Mouse (Mus musculus): ENCODE measurements around the gene Pde5a. TPM values are rescaled to one million over a fixed set of nuclear protein-coding genes. Genes with fewer than 3 reads are reported as not detected.
A peak's percentile ranks its signal among the peaks of the same experiment; 100 is the strongest.

Pde5a gene
- polyA plus RNA-seq, 1 experiment from 2014 or later, result 3.5 TPM

GRCm38 (mm10) chr3:122828270-122829058 is 99.7 kb downstream of the Pde5a start:
- no peaks in the 10 kb centered on the region for H3K9me3 ChIP-seq (ENCODE audit: low read length)
- 75% methylated on average over 11 of the region's 11 CpGs for WGBS
- ATAC-seq (ENCODE audit: low FRiP score, low TSS enrichment), result no peak

DNA sequence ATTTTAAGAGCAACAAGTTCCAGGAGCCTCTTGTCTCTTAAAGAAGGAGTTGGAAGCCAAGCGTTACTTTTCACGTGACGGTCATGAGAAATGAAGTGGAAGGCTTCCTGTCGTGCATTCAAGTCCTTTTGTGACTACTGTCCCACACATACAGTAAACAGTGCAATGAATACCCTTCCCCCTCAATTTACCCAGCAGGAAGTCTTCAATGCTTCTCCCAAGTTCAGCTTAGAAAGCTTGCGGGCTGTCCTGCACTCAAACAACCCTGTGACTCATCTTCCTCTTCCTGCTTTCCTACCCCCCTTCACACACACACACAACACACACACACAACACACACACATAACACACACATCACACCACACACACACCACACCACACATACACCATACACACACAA is 105.8 kb downstream of the Pde5a start:
- H3K9me3 ChIP-seq (ENCODE audit: low read length), result no peaks in the 10 kb centered on the region
- no peaks in the 10 kb centered on the region for H3K4me1 ChIP-seq (ENCODE audit: insufficient read depth, low read length)
- H3K27ac ChIP-seq (ENCODE audit: low read length), result no peak overlapping the region
- 63% methylated on average over 5 of the region's 5 CpGs for WGBS
- no peak overlapping the region for H3K9ac ChIP-seq (replicated peaks; ENCODE audit: low read length)
- H3K27me3 ChIP-seq (ENCODE audit: insufficient read depth, low read length), result no peaks in the 10 kb centered on the region
- no peak overlapping the region for H3K4me2 ChIP-seq (replicated peaks; ENCODE audit: low read depth, low read length)
- no peak for ATAC-seq (ENCODE audit: low FRiP score, low TSS enrichment)
- 0 out of 2 replicates have a peak, but pooled peaks cover 3% of the 10 kb centered on the region for H3K36me3 ChIP-seq (ENCODE audit: insufficient read depth, low read length)
- no peak overlapping the region for H3K4me3 ChIP-seq (ENCODE audit: low read length)

More at GRCm38 (mm10) chr3:122828270-122829058, 99.7 kb downstream of the Pde5a start:
- H3K4me1 ChIP-seq (ENCODE audit: insufficient read depth, low read length), result no peaks in the 10 kb centered on the region
- H3K4me2 ChIP-seq (replicated peaks; ENCODE audit: low read depth, low read length), result no peak overlapping the region
- H3K36me3 ChIP-seq (ENCODE audit: insufficient read depth, low read length), result 0 out of 2 replicates have a peak, but pooled peaks cover 5% of the 10 kb centered on the region
- no peak overlapping the region for H3K9ac ChIP-seq (replicated peaks; ENCODE audit: low read length)
- H3K4me3 ChIP-seq (ENCODE audit: low read length), result no peak overlapping the region
- no peaks in the 10 kb centered on the region for H3K27me3 ChIP-seq (ENCODE audit: insufficient read depth, low read length)
- no peak overlapping the region for H3K27ac ChIP-seq (ENCODE audit: low read length)

DNA sequence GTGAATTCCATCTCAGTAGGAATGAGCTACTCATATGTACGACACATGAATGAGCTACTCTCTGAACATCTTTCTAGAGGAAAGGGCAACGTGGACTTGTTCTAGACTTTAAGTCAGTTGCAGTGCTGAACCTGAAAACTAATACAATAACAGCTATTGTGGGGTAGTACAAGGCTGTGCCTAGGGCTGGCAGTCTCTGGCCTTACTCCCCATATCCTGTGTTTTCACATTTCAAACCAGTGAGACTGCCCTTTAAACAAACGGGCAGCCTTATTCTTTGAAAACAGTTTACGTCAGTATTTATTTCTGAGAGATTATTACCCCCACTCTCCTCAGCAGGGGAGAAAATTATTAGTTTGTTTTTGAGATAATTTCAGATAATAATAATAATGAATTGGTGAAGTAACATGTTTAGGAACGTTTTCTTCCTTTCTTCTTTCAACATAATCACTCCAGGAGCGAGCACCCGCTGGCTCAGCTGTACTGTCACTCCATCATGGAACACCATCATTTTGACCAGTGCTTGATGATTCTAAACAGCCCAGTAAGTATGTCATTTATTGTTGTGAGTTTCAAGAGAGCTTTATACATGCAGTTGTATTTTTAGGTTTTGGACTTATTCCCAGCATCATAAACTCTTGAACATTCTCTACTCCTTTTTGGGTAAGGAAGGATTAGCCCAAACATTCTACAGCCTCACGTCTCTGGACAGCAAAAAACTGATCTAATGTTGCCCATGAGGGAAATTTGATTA is 106.5 kb downstream of the Pde5a start:
- WGBS, result 74% methylated on average over 8 of the region's 8 CpGs
- no peaks in the 10 kb centered on the region for H3K4me1 ChIP-seq (ENCODE audit: insufficient read depth, low read length)
- no peak overlapping the region for H3K9ac ChIP-seq (replicated peaks; ENCODE audit: low read length)
- 0 out of 2 replicates have a peak, but pooled peaks cover 6% of the 10 kb centered on the region for H3K36me3 ChIP-seq (ENCODE audit: insufficient read depth, low read length)
- no peak overlapping the region for H3K4me2 ChIP-seq (replicated peaks; ENCODE audit: low read depth, low read length)
- ATAC-seq (ENCODE audit: low FRiP score, low TSS enrichment), result no peak
- no peaks in the 10 kb centered on the region for H3K27me3 ChIP-seq (ENCODE audit: insufficient read depth, low read length)
- H3K9me3 ChIP-seq (ENCODE audit: low read length), result no peaks in the 10 kb centered on the region
- H3K4me3 ChIP-seq (ENCODE audit: low read length), result no peak overlapping the region
- 0 out of 2 replicates have a peak overlapping the region, but pooled peaks have one; percentile 7 for H3K27ac ChIP-seq (ENCODE audit: low read length)

GRCm38 (mm10) chr3:122837639-122838038 is 108.9 kb downstream of the Pde5a start:
- ATAC-seq (ENCODE audit: low FRiP score, low TSS enrichment), result no peak
- Histone ChIP-seq H3K27ac (ENCODE audit: low read length) (peak overlapping the region; percentile 69), H3K4me2 (replicated peaks; ENCODE audit: low read depth, low read length) (no peak overlapping the region), H3K4me1 (ENCODE audit: insufficient read depth, low read length) (no peaks in the 10 kb centered on the region), H3K27me3 (ENCODE audit: insufficient read depth, low read length) (no peaks in the 10 kb centered on the region), H3K4me3 (ENCODE audit: low read length) (no peak overlapping the region), H3K9ac (replicated peaks; ENCODE audit: low read length) (no peak overlapping the region), H3K36me3 (ENCODE audit: insufficient read depth, low read length) (0 out of 2 replicates have a peak, but pooled peaks cover 13% of the 10 kb centered on the region), H3K9me3 (ENCODE audit: low read length) (no peaks in the 10 kb centered on the region)
- WGBS, result 55% methylated on average over 2 of the region's 2 CpGs

GRCm38 (mm10) chr3:122848410-122849034 is 119.8 kb downstream of the Pde5a start:
- Histone ChIP-seq H3K27ac (ENCODE audit: low read length) (0 out of 2 replicates have a peak overlapping the region, but pooled peaks have one; percentile 8), H3K4me2 (replicated peaks; ENCODE audit: low read depth, low read length) (no peak overlapping the region), H3K27me3 (ENCODE audit: insufficient read depth, low read length) (no peaks in the 10 kb centered on the region), H3K4me1 (ENCODE audit: insufficient read depth, low read length) (no peaks in the 10 kb centered on the region), H3K4me3 (ENCODE audit: low read length) (no peak overlapping the region), H3K9me3 (ENCODE audit: low read length) (0 out of 2 replicates have a peak, but pooled peaks cover 3% of the 10 kb centered on the region), H3K9ac (replicated peaks; ENCODE audit: low read length) (no peak overlapping the region), H3K36me3 (ENCODE audit: insufficient read depth, low read length) (peaks cover 6% of the 10 kb centered on the region; the same call in 1 of the 2 replicates)
- ATAC-seq (ENCODE audit: low FRiP score, low TSS enrichment), result no peak
- 63% methylated on average over 5 of the region's 5 CpGs for WGBS

DNA sequence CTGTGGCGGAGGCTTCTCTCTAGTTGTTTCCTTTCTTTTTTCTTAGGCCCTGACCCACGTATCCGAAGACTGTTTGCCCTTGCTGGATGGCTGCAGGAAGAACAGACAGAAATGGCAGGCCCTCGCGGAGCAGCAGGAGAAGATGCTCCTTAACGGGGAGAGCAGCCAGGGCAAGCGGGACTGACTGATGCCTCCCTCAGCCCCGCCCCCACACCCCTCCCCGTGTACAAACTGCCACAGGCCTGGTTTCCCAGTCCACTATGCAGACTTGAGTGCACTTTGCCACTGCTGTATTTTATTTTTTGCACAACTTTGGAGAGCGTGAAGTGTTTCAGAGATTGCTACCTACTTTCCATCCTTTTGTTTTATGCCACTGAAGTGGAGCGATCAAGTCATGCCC is 126.4 kb downstream of the Pde5a start:
- WGBS, result 67% methylated on average over 11 of the region's 11 CpGs
- Histone ChIP-seq H3K36me3 (ENCODE audit: insufficient read depth, low read length) (no peaks in the 10 kb centered on the region), H3K27ac (ENCODE audit: low read length) (no peak overlapping the region), H3K27me3 (ENCODE audit: insufficient read depth, low read length) (no peaks in the 10 kb centered on the region), H3K4me2 (replicated peaks; ENCODE audit: low read depth, low read length) (no peak overlapping the region), H3K9me3 (ENCODE audit: low read length) (no peaks in the 10 kb centered on the region), H3K4me1 (ENCODE audit: insufficient read depth, low read length) (no peaks in the 10 kb centered on the region), H3K4me3 (ENCODE audit: low read length) (no peak overlapping the region), H3K9ac (replicated peaks; ENCODE audit: low read length) (no peak overlapping the region)
- no peak for ATAC-seq (ENCODE audit: low FRiP score, low TSS enrichment)

GRCm38 (mm10) chr3:122859829-122860228 is 131.1 kb downstream of the Pde5a start:
- Histone ChIP-seq H3K36me3 (ENCODE audit: insufficient read depth, low read length) (no peaks in the 10 kb centered on the region), H3K9ac (replicated peaks; ENCODE audit: low read length) (no peak overlapping the region), H3K27ac (ENCODE audit: low read length) (no peak overlapping the region), H3K4me1 (ENCODE audit: insufficient read depth, low read length) (no peaks in the 10 kb centered on the region), H3K9me3 (ENCODE audit: low read length) (no peaks in the 10 kb centered on the region), H3K27me3 (ENCODE audit: insufficient read depth, low read length) (no peaks in the 10 kb centered on the region), H3K4me2 (replicated peaks; ENCODE audit: low read depth, low read length) (no peak overlapping the region), H3K4me3 (ENCODE audit: low read length) (no peak overlapping the region)
- 76% methylated on average over 2 of the region's 2 CpGs for WGBS
- ATAC-seq (ENCODE audit: low FRiP score, low TSS enrichment), result no peak

GRCm38 (mm10) chr3:122860573-122861498 is 132.1 kb downstream of the Pde5a start:
- Histone ChIP-seq H3K36me3 (ENCODE audit: insufficient read depth, low read length) (no peaks in the 10 kb centered on the region), H3K4me1 (ENCODE audit: insufficient read depth, low read length) (no peaks in the 10 kb centered on the region), H3K9ac (replicated peaks; ENCODE audit: low read length) (no peak overlapping the region), H3K9me3 (ENCODE audit: low read length) (no peaks in the 10 kb centered on the region), H3K27ac (ENCODE audit: low read length) (no peak overlapping the region), H3K27me3 (ENCODE audit: insufficient read depth, low read length) (no peaks in the 10 kb centered on the region), H3K4me2 (replicated peaks; ENCODE audit: low read depth, low read length) (no peak overlapping the region), H3K4me3 (ENCODE audit: low read length) (no peak overlapping the region)
- no peak for ATAC-seq (ENCODE audit: low FRiP score, low TSS enrichment)
- WGBS, result 88% methylated on average over 12 of the region's 12 CpGs

DNA sequence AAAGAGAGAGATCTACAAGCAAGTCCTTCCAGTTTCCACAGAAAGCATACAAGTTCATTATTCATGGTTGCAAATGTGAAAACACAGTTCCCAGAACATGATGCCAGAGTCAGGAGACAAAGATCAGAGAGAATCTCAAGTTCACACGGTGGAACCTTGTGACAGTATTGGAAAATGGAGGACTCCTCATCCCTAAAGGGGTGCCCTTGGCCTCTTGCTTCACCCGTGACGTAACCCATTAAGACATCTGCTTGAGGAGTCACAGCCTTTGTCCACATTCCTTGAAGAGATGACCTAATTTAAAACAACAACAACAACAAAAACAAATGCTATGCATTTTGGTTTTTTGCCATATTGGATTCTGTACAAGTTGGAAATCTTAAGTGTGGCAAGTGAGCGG is 136.3 kb downstream of the Pde5a start:
- no peaks in the 10 kb centered on the region for H3K4me1 ChIP-seq (ENCODE audit: insufficient read depth, low read length)
- no peaks in the 10 kb centered on the region for H3K27me3 ChIP-seq (ENCODE audit: insufficient read depth, low read length)
- no peak overlapping the region for H3K4me2 ChIP-seq (replicated peaks; ENCODE audit: low read depth, low read length)
- 81% methylated on average over 4 of the region's 4 CpGs for WGBS
- no peak overlapping the region for H3K4me3 ChIP-seq (ENCODE audit: low read length)
- no peaks in the 10 kb centered on the region for H3K36me3 ChIP-seq (ENCODE audit: insufficient read depth, low read length)
- H3K9me3 ChIP-seq (ENCODE audit: low read length), result no peaks in the 10 kb centered on the region
- no peak overlapping the region for H3K27ac ChIP-seq (ENCODE audit: low read length)
- ATAC-seq (ENCODE audit: low FRiP score, low TSS enrichment), result no peak
- H3K9ac ChIP-seq (replicated peaks; ENCODE audit: low read length), result no peak overlapping the region
